Mouse (Mus musculus) ES-E14 (cell line): Measurements from ENCODE around the gene Gtpbp1. TPM values are rescaled to one million over a fixed set of nuclear protein-coding genes. Genes with fewer than 3 reads are reported as not detected.
A peak's percentile ranks its signal among the peaks of the same experiment; 100 is the strongest.
"Not testable (repeated sequence)": the region's sequence is repeated elsewhere in the genome, so short reads cannot be mapped to it uniquely, and the experiment has no call there.

Experiments used
- DNase-seq: peaks from one replicate; pipeline ENCODE4 v3.0.0-alpha.2; 2013; ENCODE audit warnings: low read depth, low spot score
- H3K27ac ChIP-seq: 2 replicates; pipeline ENCODE4 v1.5.1; 2012; ENCODE audit warnings: low read depth, mild to moderate bottlenecking, low read length, moderate library complexity, mixed read lengths; ENCODE audit not compliant: poor library complexity, insufficient read depth, severe bottlenecking
- H3K36me3 ChIP-seq: 2 replicates; pipeline ENCODE4 v1.6.1; 2012; ENCODE audit warnings: mild to moderate bottlenecking, low read length, moderate library complexity, mixed read lengths; ENCODE audit not compliant: control insufficient read depth, poor library complexity, insufficient read depth, severe bottlenecking
- H3K4me1 ChIP-seq, 2 experiments: fragments of 150-350 bp in 1 of 2; sonication (generic) in 1 of 2; 2 replicates each; pipeline ENCODE4 v1.6.1; 2012; ENCODE audit warnings: low read length in 2 of 2, mild to moderate bottlenecking in 1 of 2, mixed read lengths in 1 of 2; ENCODE audit not compliant: control insufficient read depth in 2 of 2, insufficient read depth in 2 of 2, poor library complexity in 1 of 2
- H3K4me3 ChIP-seq, 2 experiments: fragments of 150-350 bp in 1 of 2; sonication (generic) in 1 of 2; 2 replicates each; pipeline ENCODE4 v1.5.1; 2012; ENCODE audit warnings: low read length in 2 of 2, low read depth in 1 of 2, mild to moderate bottlenecking in 1 of 2, mixed read lengths in 1 of 2; ENCODE audit not compliant: insufficient read depth in 1 of 2, poor library complexity in 1 of 2, severe bottlenecking in 1 of 2
- H3K9ac ChIP-seq: 2 replicates; pipeline ENCODE4 v1.6.1; 2012; ENCODE audit warnings: low read depth, mild to moderate bottlenecking, low read length, mixed read lengths; ENCODE audit not compliant: poor library complexity, insufficient read depth, severe bottlenecking
- H3K9me3 ChIP-seq: fragments of 150-350 bp; sonication (generic); 2 replicates; pipeline ENCODE4 v1.6.1; 2012; ENCODE audit warnings: low read depth, mild to moderate bottlenecking, low read length; ENCODE audit not compliant: control insufficient read depth, insufficient read depth
- CHD2 ChIP-seq: IDR thresholded peaks from 2 replicates; pipeline ENCODE4 v1.6.1; 2014; ENCODE audit warnings: mild to moderate bottlenecking, low read depth, low read length, inconsistent platforms
- HCFC1 ChIP-seq: IDR thresholded peaks from 2 replicates; pipeline ENCODE4 v1.6.1; 2012; ENCODE audit warnings: low read length, inconsistent platforms, borderline replicate concordance; ENCODE audit not compliant: insufficient read depth
- MAFK ChIP-seq: IDR thresholded peaks from 2 replicates; pipeline ENCODE4 v1.6.1; 2014; ENCODE audit warnings: mild to moderate bottlenecking, low read depth, low read length, inconsistent platforms; ENCODE audit not compliant: insufficient read depth
- ZC3H11A ChIP-seq: IDR thresholded peaks from 2 replicates; pipeline ENCODE4 v1.6.1; 2012; ENCODE audit warnings: low read depth, mild to moderate bottlenecking, inconsistent platforms, low read length, borderline replicate concordance
- ZNF384 ChIP-seq: IDR thresholded peaks from 2 replicates; pipeline ENCODE4 v1.6.1; 2012; ENCODE audit warnings: low read depth, low read length, inconsistent platforms
- in situ Hi-C, 2 experiments: fragments of 600-800 bp; cut with MboI; formaldehyde crosslinking; loops; one replicate each; pipeline ENCODE4 v1.15.1; 2025; ENCODE audit warnings: low sequenced_read_pairs in 2 of 2, inconsistent platforms in 1 of 2; ENCODE audit not compliant: unreplicated experiment in 2 of 2
- total RNA-seq: library from RNA; depleted of rRNA; stranded (reverse); fragments of 300-350 nt; gene quantifications from 2 replicates; pipeline ENCODE4 v1.2.3, GENCODE M21; 2012

Gtpbp1 gene
- total RNA-seq, 1 experiment, result 48.1 TPM

DNA sequence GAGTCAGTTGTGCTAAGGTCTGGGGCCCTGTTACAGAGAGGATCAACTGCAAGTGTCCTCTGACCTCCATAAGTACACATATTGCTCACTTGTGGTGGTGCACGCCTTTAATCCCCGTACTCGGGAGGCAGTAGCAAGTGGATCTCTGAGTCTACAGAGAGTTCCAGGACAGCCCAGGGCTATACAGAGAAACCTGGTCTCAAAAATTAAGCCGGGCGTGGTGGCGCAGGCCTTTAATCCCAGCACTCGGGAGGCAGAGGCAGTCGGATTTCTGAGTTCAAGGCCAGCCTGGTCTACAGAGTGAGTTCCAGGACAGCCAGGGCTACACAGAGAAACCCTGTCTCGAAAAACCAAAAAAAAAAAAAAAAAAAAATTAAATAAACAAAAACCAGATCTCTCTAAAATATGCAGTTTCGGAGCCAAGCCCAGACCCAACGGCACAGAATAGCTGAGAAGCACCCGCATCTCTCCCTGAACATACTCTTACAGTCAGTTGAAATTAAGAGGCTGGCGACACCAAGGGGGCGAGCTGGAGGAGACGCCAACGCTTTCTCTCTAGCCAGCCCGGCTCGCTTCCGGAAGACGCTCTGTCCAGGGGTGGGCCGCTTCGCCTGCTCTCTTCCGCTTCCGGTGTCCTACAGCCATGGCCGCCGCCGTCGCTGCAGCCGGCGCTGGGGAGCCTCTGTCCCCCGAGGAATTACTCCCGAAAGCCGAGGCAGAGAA, 20.2 kb upstream of the Gtpbp1 start, which contains the start of gene Tomm22:
Gene Tomm22, plus strand, starts transcription at position 613 of the 723 bp plus-strand sequence.
- in situ Hi-C loops, result no loop called here
- H3K4me1 ChIP-seq, result 0 out of 4 replicates have a peak, but pooled peaks cover 0 to 2% of the 10 kb centered on the region in 2 experiments
- TF ChIP-seq HCFC1, result peak; percentile 81
- TF ChIP-seq ZC3H11A, result no peak
- TF ChIP-seq CHD2, result no peak
- TF ChIP-seq ZNF384, result peak; percentile 83
- TF ChIP-seq MAFK, result no peak
- H3K9me3 ChIP-seq, result no peaks in the 10 kb centered on the region
- peak within 1 kb of the TSS; percentile 94 for H3K9ac ChIP-seq
- H3K36me3 ChIP-seq, result peaks cover 23% of the 10 kb centered on the region
- peak within 1 kb of the TSS; percentile 86 to 98 for H3K4me3 ChIP-seq
- peak within 1 kb of the TSS; percentile 44 for H3K27ac ChIP-seq
- DNase-seq, result peak; percentile 75

DNA sequence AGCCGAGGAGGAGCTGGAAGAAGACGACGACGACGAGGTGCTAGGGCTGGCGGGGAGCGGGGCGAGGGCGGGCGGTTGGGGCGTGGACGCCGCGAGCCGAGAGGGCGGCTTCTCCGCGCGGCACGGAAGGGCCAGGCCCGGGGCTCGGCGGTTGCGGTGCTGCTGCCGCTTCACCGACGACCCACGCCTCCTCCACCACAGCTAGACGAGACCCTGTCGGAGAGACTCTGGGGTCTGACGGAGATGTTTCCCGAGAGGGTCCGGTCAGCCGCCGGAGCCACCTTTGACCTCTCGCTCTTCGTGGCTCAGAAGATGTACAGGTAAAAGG, 19.7 kb upstream of the Gtpbp1 start:
- H3K27ac ChIP-seq, result peak overlapping the region; percentile 44; the same call in 1 of the 2 replicates
- H3K4me1 ChIP-seq, result 0 out of 4 replicates have a peak, but pooled peaks cover 0 to 2% of the 10 kb centered on the region in 2 experiments
- TF ChIP-seq ZNF384, result no peak
- TF ChIP-seq ZC3H11A, result no peak
- no peak for TF ChIP-seq HCFC1
- no peak for TF ChIP-seq MAFK
- TF ChIP-seq CHD2, result no peak
- no peaks in the 10 kb centered on the region for H3K9me3 ChIP-seq
- H3K4me3 ChIP-seq, result peak overlapping the region; percentile 86 to 98
- no peak for DNase-seq
- in situ Hi-C loops, result no loop called here
- peaks cover 24% of the 10 kb centered on the region for H3K36me3 ChIP-seq
- peak overlapping the region; percentile 94 for H3K9ac ChIP-seq

DNA sequence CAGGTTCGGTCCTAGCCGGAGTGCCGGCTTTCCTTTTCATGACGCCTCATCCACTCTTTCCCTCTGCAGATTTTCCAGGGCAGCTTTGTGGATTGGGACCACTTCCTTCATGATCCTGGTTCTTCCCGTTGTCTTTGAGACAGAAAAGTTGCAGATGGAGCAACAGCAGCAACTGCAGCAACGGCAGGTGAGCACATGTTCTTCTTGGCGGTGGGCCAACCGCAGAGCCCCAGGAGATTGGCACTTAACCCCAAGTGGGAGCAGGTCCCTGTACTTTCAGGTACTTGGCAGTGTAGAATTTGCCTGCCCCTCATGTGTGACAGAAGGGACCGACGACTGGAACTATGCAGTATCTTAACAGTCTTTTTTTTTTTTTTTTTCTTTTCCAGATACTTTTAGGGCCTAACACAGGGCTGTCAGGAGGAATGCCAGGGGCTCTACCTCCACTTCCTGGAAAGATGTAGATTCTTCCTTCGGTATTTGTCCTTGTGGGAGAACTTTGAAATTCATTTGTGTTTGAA, 18.8 kb upstream of the Gtpbp1 start:
- in situ Hi-C loops, DNase-seq, H3K4me1 ChIP-seq, H3K9me3 ChIP-seq, H3K27ac ChIP-seq: not testable (repeated sequence)
- peak overlapping the region; percentile 63 for H3K9ac ChIP-seq
- peaks cover 26% of the 10 kb centered on the region for H3K36me3 ChIP-seq
- H3K4me3 ChIP-seq, result peak overlapping the region; percentile 86 to 98
- TF ChIP-seq ZNF384, result peak; percentile 62; the same call in 1 of the 2 replicates

DNA sequence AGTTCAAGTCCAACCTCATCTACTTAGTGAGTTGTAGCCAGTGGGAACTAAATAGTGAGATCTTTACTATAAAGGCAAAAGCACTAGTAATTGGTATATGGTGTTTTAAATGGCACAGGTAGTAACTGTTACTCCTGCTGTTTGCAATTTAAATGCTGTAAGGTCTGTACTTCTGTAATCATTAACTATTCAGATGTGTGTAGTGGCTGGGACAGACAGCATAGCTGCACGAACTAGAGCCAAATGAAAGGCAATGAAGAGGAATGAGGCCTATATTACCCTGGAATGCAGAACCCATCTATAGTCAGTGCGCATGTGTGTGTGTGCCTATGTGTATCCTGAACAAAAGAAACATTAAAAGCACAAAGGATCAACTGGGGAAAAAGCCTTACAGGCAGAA, 12.7 kb upstream of the Gtpbp1 start:
- no peaks in the 10 kb centered on the region for H3K9me3 ChIP-seq
- DNase-seq, result no peak
- no peak overlapping the region for H3K27ac ChIP-seq
- in situ Hi-C loops, result no loop called here
- no peak overlapping the region for H3K4me3 ChIP-seq
- peaks cover 28% of the 10 kb centered on the region for H3K36me3 ChIP-seq
- H3K4me1 ChIP-seq, result peaks cover 2 to 5% of the 10 kb centered on the region in 2 experiments; a peak in 2 of 4 replicates
- TF ChIP-seq HCFC1, result no peak
- TF ChIP-seq ZC3H11A, result no peak
- no peak for TF ChIP-seq CHD2
- no peak for TF ChIP-seq ZNF384
- TF ChIP-seq MAFK, result no peak
- no peak overlapping the region for H3K9ac ChIP-seq

DNA sequence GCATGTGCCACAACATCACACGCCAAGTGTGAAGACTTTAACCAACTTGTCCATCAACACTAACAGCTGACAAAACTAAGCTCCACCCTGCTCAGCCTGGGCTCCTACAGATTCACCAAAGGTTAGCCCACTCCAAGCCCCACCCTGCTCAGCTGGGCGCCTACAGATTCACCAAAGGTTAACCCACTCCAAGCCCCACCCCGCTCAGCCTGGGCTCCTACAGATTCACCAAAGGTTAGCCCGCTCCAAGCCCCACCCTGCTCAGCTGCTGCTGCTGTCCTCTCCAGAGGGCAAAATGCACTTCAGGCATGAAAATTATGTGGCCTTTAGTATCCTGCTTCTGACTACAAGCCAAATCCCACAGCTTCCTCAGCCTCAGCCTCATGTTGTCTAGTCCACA, 8.7 kb upstream of the Gtpbp1 start:
- Histone ChIP-seq H3K4me3 (no peak overlapping the region), H3K9ac (no peak overlapping the region), H3K9me3 (no peaks in the 10 kb centered on the region), H3K36me3 (peaks cover 4% of the 10 kb centered on the region), H3K27ac (no peak overlapping the region), H3K4me1 (peaks cover 2 to 16% of the 10 kb centered on the region in 2 experiments; a peak in 2 of 4 replicates)
- in situ Hi-C loops, result no loop called here
- no peak for DNase-seq
- TF ChIP-seq MAFK, result no peak
- TF ChIP-seq ZC3H11A, result no peak
- no peak for TF ChIP-seq ZNF384
- no peak for TF ChIP-seq CHD2
- no peak for TF ChIP-seq HCFC1
